Comparison of ENCODE assay signal across 20 mouse cellular contexts in the genomic region with DNA sequence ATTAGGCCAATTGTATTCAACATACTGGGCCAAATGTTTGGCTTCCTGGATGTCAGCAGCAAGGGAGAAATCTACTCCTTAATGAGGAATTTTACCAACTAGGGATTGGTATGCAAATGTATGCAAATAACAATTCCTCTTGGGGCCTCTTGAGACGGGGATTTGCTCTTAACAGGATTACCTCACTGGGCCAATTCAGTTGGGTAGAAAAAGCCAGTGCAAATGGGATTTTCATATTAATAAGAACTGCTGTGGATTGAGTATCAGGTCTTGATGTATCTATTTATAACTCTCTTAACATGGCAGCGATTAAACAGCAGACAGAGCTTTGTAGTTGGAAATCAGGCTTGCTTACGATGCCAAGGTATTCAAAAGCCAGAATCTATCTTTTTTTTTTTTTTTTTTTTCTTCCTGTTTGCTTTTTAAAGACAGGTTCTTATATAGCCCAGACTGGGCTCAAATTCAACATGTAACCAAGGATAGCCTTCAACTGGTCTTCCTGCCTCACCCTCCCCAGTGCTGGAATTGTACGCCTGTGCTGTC.
DNase-seq lines count a peak whose midpoint lies in the region; ATAC-seq lines count a peak whose summit lies in the region.
"Had no signal": no experiment of that assay in that cellular context is flagged by ENCODE, and none has a peak within 500 bp of the region (broad histone marks: within the 10 kb centered on the region; RNA-seq: fewer than 3 reads in every experiment).

No protein-coding gene starts in this region.

- no peak overlapping the region for H3K4me2 ChIP-seq in hindbrain, embryonic 12.5 days (replicated peaks)
- H3K4me2 ChIP-seq in hindbrain, embryonic 11.5 days (replicated peaks; ENCODE audit: low read depth, low read length) = no peak overlapping the region
- H3K4me2 ChIP-seq in forebrain, embryonic 11.5 days (ENCODE audit: low read depth, low read length, severe bottlenecking) = no peak overlapping the region
- no peak overlapping the region for H3K4me2 ChIP-seq in hindbrain, embryonic 15.5 days
- no peak overlapping the region for H3K4me2 ChIP-seq in midbrain, embryonic 15.5 days
- H3K4me2 ChIP-seq: embryonic facial prominence, embryonic 12.5 days; heart, embryonic 12.5 days; liver, embryonic 11.5 days; lung, embryonic 14.5 days had no signal

- no peak overlapping the region for H3K4me3 ChIP-seq in hindbrain, embryonic 12.5 days
- H3K4me3 ChIP-seq in hindbrain, embryonic 11.5 days (ENCODE audit: low read depth, low read length) = no peak overlapping the region
- no peak overlapping the region for H3K4me3 ChIP-seq in forebrain, embryonic 11.5 days (ENCODE audit: low read depth, low read length)
- no peak overlapping the region for H3K4me3 ChIP-seq in hindbrain, embryonic 15.5 days
- no peak overlapping the region for H3K4me3 ChIP-seq in midbrain, embryonic 15.5 days
- H3K4me3 ChIP-seq: embryonic facial prominence, embryonic 12.5 days; heart, embryonic 12.5 days; limb, embryonic 10.5 days had no signal

- no peak overlapping the region for H3K9ac ChIP-seq in hindbrain, embryonic 12.5 days
- H3K9ac ChIP-seq in hindbrain, embryonic 11.5 days (ENCODE audit: low read depth, low read length) = no peak overlapping the region
- no peak overlapping the region for H3K9ac ChIP-seq in forebrain, embryonic 11.5 days (ENCODE audit: low read length)
- no peak overlapping the region for H3K9ac ChIP-seq in hindbrain, embryonic 15.5 days
- H3K9ac ChIP-seq in midbrain, embryonic 15.5 days = no peak overlapping the region
- H3K9ac ChIP-seq: embryonic facial prominence, embryonic 12.5 days; heart, embryonic 12.5 days; lung, embryonic 14.5 days had no signal

- H3K36me3 ChIP-seq in hindbrain, embryonic 12.5 days = no peaks in the 10 kb centered on the region
- no peaks in the 10 kb centered on the region for H3K36me3 ChIP-seq in hindbrain, embryonic 11.5 days (ENCODE audit: control insufficient read depth, insufficient read depth, low read length)
- H3K36me3 ChIP-seq in forebrain, embryonic 11.5 days (ENCODE audit: control insufficient read depth, insufficient read depth, low read length) = no peaks in the 10 kb centered on the region
- H3K36me3 ChIP-seq in hindbrain, embryonic 15.5 days = no peaks in the 10 kb centered on the region
- H3K36me3 ChIP-seq in midbrain, embryonic 15.5 days (replicated peaks) = no peaks in the 10 kb centered on the region
- H3K36me3 ChIP-seq: embryonic facial prominence, embryonic 12.5 days; heart, embryonic 12.5 days; limb, embryonic 10.5 days had no signal

- peaks cover 21% of the 10 kb centered on the region for H3K27me3 ChIP-seq in hindbrain, embryonic 12.5 days
- peaks cover 9% of the 10 kb centered on the region; the same call in 1 of the 2 replicates for H3K27me3 ChIP-seq in hindbrain, embryonic 11.5 days (ENCODE audit: control insufficient read depth, insufficient read depth, low read length)
- no peaks in the 10 kb centered on the region for H3K27me3 ChIP-seq in forebrain, embryonic 11.5 days (ENCODE audit: control insufficient read depth, insufficient read depth, low read length)
- H3K27me3 ChIP-seq in hindbrain, embryonic 15.5 days = peaks cover 4% of the 10 kb centered on the region; the same call in 1 of the 2 replicates
- H3K27me3 ChIP-seq in midbrain, embryonic 15.5 days (replicated peaks) = peaks cover 12% of the 10 kb centered on the region
- H3K27me3 ChIP-seq: embryonic facial prominence, embryonic 12.5 days; heart, embryonic 12.5 days had no signal

- H3K4me1 ChIP-seq in hindbrain, embryonic 12.5 days = peaks cover 3% of the 10 kb centered on the region; the same call in 1 of the 2 replicates
- H3K4me1 ChIP-seq in hindbrain, embryonic 11.5 days (replicated peaks; ENCODE audit: control insufficient read depth, insufficient read depth, low read length) = no peaks in the 10 kb centered on the region
- H3K4me1 ChIP-seq in forebrain, embryonic 11.5 days (replicated peaks; ENCODE audit: control insufficient read depth, insufficient read depth, low read length) = peaks cover 2% of the 10 kb centered on the region
- 0 out of 2 replicates have a peak, but pooled peaks cover 10% of the 10 kb centered on the region for H3K4me1 ChIP-seq in hindbrain, embryonic 15.5 days (replicated peaks)
- peaks cover 2% of the 10 kb centered on the region; the same call in 1 of the 2 replicates for H3K4me1 ChIP-seq in midbrain, embryonic 15.5 days
- H3K4me1 ChIP-seq: embryonic facial prominence, embryonic 12.5 days; heart, embryonic 12.5 days; limb, embryonic 10.5 days had no signal

- no peak overlapping the region for H3K27ac ChIP-seq in hindbrain, embryonic 12.5 days
- no peak overlapping the region for H3K27ac ChIP-seq in hindbrain, embryonic 11.5 days (ENCODE audit: low read depth, low read length)
- peak overlapping the region; percentile 48; the same call in 1 of the 2 replicates for H3K27ac ChIP-seq in forebrain, embryonic 11.5 days (ENCODE audit: low read depth, low read length)
- peak overlapping the region; percentile 53 for H3K27ac ChIP-seq in hindbrain, embryonic 15.5 days (replicated peaks)
- H3K27ac ChIP-seq in midbrain, embryonic 15.5 days = peak overlapping the region; percentile 16; the same call in 1 of the 2 replicates
- H3K27ac ChIP-seq: embryonic facial prominence, embryonic 12.5 days; kidney, postnatal 0 days; limb, embryonic 10.5 days had no signal

- no peaks in the 10 kb centered on the region for H3K9me3 ChIP-seq in hindbrain, embryonic 12.5 days (replicated peaks)
- no peaks in the 10 kb centered on the region for H3K9me3 ChIP-seq in hindbrain, embryonic 11.5 days (ENCODE audit: control insufficient read depth, low read length)
- H3K9me3 ChIP-seq in forebrain, embryonic 11.5 days (ENCODE audit: control insufficient read depth, low read length) = no peaks in the 10 kb centered on the region
- H3K9me3 ChIP-seq in hindbrain, embryonic 15.5 days = no peaks in the 10 kb centered on the region
- no peaks in the 10 kb centered on the region for H3K9me3 ChIP-seq in midbrain, embryonic 15.5 days
- H3K9me3 ChIP-seq: embryonic facial prominence, embryonic 12.5 days; heart, embryonic 12.5 days; limb, embryonic 10.5 days had no signal

- WGBS in hindbrain, embryonic 12.5 days = 53% methylated on average over 4 of the region's 4 CpGs
- WGBS in hindbrain, embryonic 11.5 days = 51% methylated on average over 4 of the region's 4 CpGs
- 26% methylated on average over 4 of the region's 4 CpGs for WGBS in forebrain, embryonic 11.5 days
- WGBS in hindbrain, embryonic 15.5 days = 32% methylated on average over 4 of the region's 4 CpGs
- WGBS in midbrain, embryonic 15.5 days = 19% methylated on average over 4 of the region's 4 CpGs

- ATAC-seq in hindbrain, embryonic 12.5 days (ENCODE audit: low FRiP score) = peak; percentile 38; the same call in 1 of the 2 replicates
- ATAC-seq in hindbrain, embryonic 11.5 days (ENCODE audit: low FRiP score) = no peak
- peak; percentile 69 for ATAC-seq in forebrain, embryonic 11.5 days (replicated peaks; ENCODE audit: low FRiP score)
- ATAC-seq in hindbrain, embryonic 15.5 days (ENCODE audit: low FRiP score, low read depth) = no peak
- peak; percentile 52 for ATAC-seq in midbrain, embryonic 15.5 days (replicated peaks)
- ATAC-seq: CD4-positive, CD25-positive, alpha-beta regulatory T cell, adult 4 months had no signal

- DNase-seq in hindbrain, embryonic 11.5 days (ENCODE audit: low spot score) = no peak
- DNase-seq in forebrain, embryonic 11.5 days (ENCODE audit: low spot score) = no peak
- DNase-seq in adrenal gland, adult 2 months = no peak
- DNase-seq in frontal cortex, adult 2 months (ENCODE audit: extremely low spot score in 1 of 2, low spot score in 1 of 2) = no peak
- DNase-seq in lung, postnatal 14 days = no peak
- DNase-seq: adrenal gland, postnatal 36 days; cerebellum, adult 9-10 months; heart, postnatal 4 days; kidney, adult 11 months; lung, embryonic 14.5 days; right cerebral cortex, postnatal 25 days had no signal

Comparison
In these comparisons a context has a peak if more than half of its experiments do, and no peak if none do; other contexts are left out.
1. ATAC-seq: peak in hindbrain, embryonic 12.5 days (single experiment), forebrain, embryonic 11.5 days (single experiment) and midbrain, embryonic 15.5 days (single experiment); none in hindbrain, embryonic 11.5 days (single experiment) and hindbrain, embryonic 15.5 days (single experiment).
2. H3K27ac ChIP-seq: peak in forebrain, embryonic 11.5 days (single experiment), hindbrain, embryonic 15.5 days (single experiment) and midbrain, embryonic 15.5 days (single experiment); none in hindbrain, embryonic 12.5 days (single experiment) and hindbrain, embryonic 11.5 days (single experiment).